Mouse (Mus musculus): ENCODE measurements around the gene Zfand6. TPM values are rescaled to one million over a fixed set of nuclear protein-coding genes. Genes with fewer than 3 reads are reported as not detected.

The Zfand6 gene
- 187 TPM for polyA plus RNA-seq (2021)

- ChIA-PET POLR2A (interaction anchor here (0.8 kb wide), 1 partner anchor 11 kb away, joined by 3 read pairs; no protein-coding TSS in a partner anchor), CTCF (interaction anchor here (0.7 to 1.0 kb wide), 2 partner anchors 14 to 55 kb away, joined by 3 read pairs; no protein-coding TSS in a partner anchor)
- ATAC-seq (peak; percentile 99), DNase-seq (ENCODE audit: low read depth, low spot score) (peak; percentile 80)
- in situ Hi-C loops (cut with MboI; ENCODE audit: low pct_unique_long_range_greater_than_20kb) = no loop called here
- H3K27me3 ChIP-seq = no peaks in the 10 kb centered on the region
- no peak for TF ChIP-seq CTCF (IDR thresholded peaks at IDR 0.05)
These were observed at the start of gene Zfand6 for GRCm38 (mm10) chr7:84689251-84690100. Gene Zfand6, minus strand, starts transcription at chr7:84689959.

- ChIA-PET POLR2A (no interaction called here), CTCF (interaction anchor here (1.0 to 1.6 kb wide), 2 partner anchors 8 to 31 kb away, joined by 3 read pairs; no protein-coding TSS in a partner anchor)
- H3K27me3 ChIP-seq = no peaks in the 10 kb centered on the region
- no peak for TF ChIP-seq CTCF (IDR thresholded peaks at IDR 0.05)
- DNase-seq (ENCODE audit: low read depth, low spot score) (no peak), ATAC-seq (no peak)
- in situ Hi-C loops (cut with MboI; ENCODE audit: low pct_unique_long_range_greater_than_20kb) = no loop called here
These were observed 47.0 kb upstream of the Zfand6 start for GRCm38 (mm10) chr7:84736803-84737202.

GRCm38 (mm10) chr7:84733038-84733437, 43.3 kb upstream of the Zfand6 start:
- POLR2A ChIA-PET = no interaction called here
- ATAC-seq = no peak
- in situ Hi-C loops (cut with MboI; ENCODE audit: low pct_unique_long_range_greater_than_20kb) = no loop called here
- CTCF ChIA-PET = no interaction called here
- no peak for TF ChIP-seq CTCF (IDR thresholded peaks at IDR 0.05)
- no peak for DNase-seq (ENCODE audit: low read depth, low spot score)
- H3K27me3 ChIP-seq = no peaks in the 10 kb centered on the region

GRCm38 (mm10) chr7:84732052-84732451, 42.3 kb upstream of the Zfand6 start:
- in situ Hi-C loops (cut with MboI; ENCODE audit: low pct_unique_long_range_greater_than_20kb) = no loop called here
- DNase-seq (ENCODE audit: low read depth, low spot score) = no peak
- ChIA-PET CTCF (no interaction called here), POLR2A (no interaction called here)
- TF ChIP-seq CTCF (IDR thresholded peaks at IDR 0.05) = no peak
- no peaks in the 10 kb centered on the region for H3K27me3 ChIP-seq
- no peak for ATAC-seq

- H3K27me3 ChIP-seq = no peaks in the 10 kb centered on the region
- ChIA-PET CTCF (interaction anchor here (1.9 kb wide), 1 partner anchor 9 kb away, joined by 5 read pairs; no protein-coding TSS in a partner anchor), POLR2A (no interaction called here)
- ATAC-seq = no peak
- no peak for TF ChIP-seq CTCF (IDR thresholded peaks at IDR 0.05)
- in situ Hi-C loops (cut with MboI; ENCODE audit: low pct_unique_long_range_greater_than_20kb) = no loop called here
- DNase-seq (ENCODE audit: low read depth, low spot score) = no peak
These were observed 41.3 kb upstream of the Zfand6 start for GRCm38 (mm10) chr7:84731076-84731475.

GRCm38 (mm10) chr7:84722804-84723459, 33.2 kb upstream of the Zfand6 start:
- TF ChIP-seq CTCF (IDR thresholded peaks at IDR 0.05) = no peak
- DNase-seq (ENCODE audit: low read depth, low spot score) = no peak
- no peaks in the 10 kb centered on the region for H3K27me3 ChIP-seq
- no peak for ATAC-seq
- CTCF ChIA-PET = interaction anchor here (1.2 to 1.5 kb wide), 2 partner anchors 12 to 20 kb away, joined by 3 to 5 read pairs; no protein-coding TSS in a partner anchor
- in situ Hi-C loops (cut with MboI; ENCODE audit: low pct_unique_long_range_greater_than_20kb) = no loop called here
- POLR2A ChIA-PET = no interaction called here

- H3K27me3 ChIP-seq = no peaks in the 10 kb centered on the region
- ATAC-seq = no peak
- ChIA-PET CTCF (interaction anchor here (0.8 to 2.5 kb wide), 2 partner anchors 12 to 29 kb away, joined by 3 to 5 read pairs; no protein-coding TSS in a partner anchor), POLR2A (no interaction called here)
- in situ Hi-C loops (cut with MboI; ENCODE audit: low pct_unique_long_range_greater_than_20kb) = no loop called here
- no peak for TF ChIP-seq CTCF (IDR thresholded peaks at IDR 0.05)
- no peak for DNase-seq (ENCODE audit: low read depth, low spot score)
These were observed 20.7 kb upstream of the Zfand6 start for GRCm38 (mm10) chr7:84710287-84710958.

GRCm38 (mm10) chr7:84706877-84707276, 17.1 kb upstream of the Zfand6 start:
- no peak for TF ChIP-seq CTCF (IDR thresholded peaks at IDR 0.05)
- ChIA-PET POLR2A (no interaction called here), CTCF (interaction anchor here (1.0 kb wide), 1 partner anchor 15 kb away, joined by 3 read pairs; no protein-coding TSS in a partner anchor)
- no peaks in the 10 kb centered on the region for H3K27me3 ChIP-seq
- DNase-seq (ENCODE audit: low read depth, low spot score) (no peak), ATAC-seq (no peak)
- in situ Hi-C loops (cut with MboI; ENCODE audit: low pct_unique_long_range_greater_than_20kb) = no loop called here

GRCm38 (mm10) chr7:84690101-84690509, 346 bp upstream of the Zfand6 start:
- no peak for DNase-seq (ENCODE audit: low read depth, low spot score)
- POLR2A ChIA-PET = no interaction called here
- ATAC-seq = no peak
- H3K27me3 ChIP-seq = no peaks in the 10 kb centered on the region
- CTCF ChIA-PET = no interaction called here
- TF ChIP-seq CTCF (IDR thresholded peaks at IDR 0.05) = no peak
- in situ Hi-C loops (cut with MboI; ENCODE audit: low pct_unique_long_range_greater_than_20kb) = no loop called here

- ChIA-PET POLR2A (no interaction called here), CTCF (no interaction called here)
- no peak for ATAC-seq
- in situ Hi-C loops (cut with MboI; ENCODE audit: low pct_unique_long_range_greater_than_20kb) = no loop called here
- no peak for TF ChIP-seq CTCF (IDR thresholded peaks at IDR 0.05)
- H3K27me3 ChIP-seq = no peaks in the 10 kb centered on the region
- no peak for DNase-seq (ENCODE audit: low read depth, low spot score)
These were observed 1.8 kb downstream of the Zfand6 start for GRCm38 (mm10) chr7:84687653-84688580.
